Mouse (Mus musculus) kidney, embryonic 16.5 days (tissue): Measurements from ENCODE around the gene Syne1. TPM values are rescaled to one million over a fixed set of nuclear protein-coding genes. Genes with fewer than 3 reads are reported as not detected.

Source experiments
- ATAC-seq: fragments of 200-750 bp; cut with Nextera tagmentation; 2 replicates; pipeline ENCODE4 v1.8.0; 2017; ENCODE audit warnings: moderate TSS enrichment; ENCODE audit not compliant: low FRiP score, low TSS enrichment
- H3K27ac ChIP-seq: fragments of 300-500 bp; sonication (generic); 2 replicates; pipeline ENCODE4 v1.5.1; 2014; ENCODE audit warnings: low read length
- H3K27me3 ChIP-seq: fragments of 300-500 bp; sonication (generic); 2 replicates; pipeline ENCODE4 v1.6.1; 2014; ENCODE audit warnings: low read length, control low read depth, mixed read lengths; ENCODE audit not compliant: insufficient read depth
- H3K36me3 ChIP-seq: fragments of 300-500 bp; sonication (generic); 2 replicates; pipeline ENCODE4 v1.6.1; 2014; ENCODE audit warnings: low read length, control low read depth, mixed read lengths; ENCODE audit not compliant: insufficient read depth
- H3K4me1 ChIP-seq: fragments of 300-500 bp; sonication (generic); 2 replicates; pipeline ENCODE4 v1.6.1; 2014; ENCODE audit warnings: low read length, control low read depth, mixed read lengths; ENCODE audit not compliant: insufficient read depth
- H3K4me2 ChIP-seq: fragments of 300-500 bp; sonication (generic); replicated peaks from 2 replicates; pipeline ENCODE4 v1.6.1; 2014; ENCODE audit warnings: low read depth, low read length
- H3K4me3 ChIP-seq: fragments of 300-500 bp; sonication (generic); 2 replicates; pipeline ENCODE4 v1.5.1; 2014; ENCODE audit warnings: mild to moderate bottlenecking, low read length
- H3K9ac ChIP-seq: fragments of 300-500 bp; sonication (generic); replicated peaks from 2 replicates; pipeline ENCODE4 v1.6.1; 2014; ENCODE audit warnings: low read length
- H3K9me3 ChIP-seq: fragments of 300-500 bp; sonication (generic); 2 replicates; pipeline ENCODE4 v1.6.1; 2016; ENCODE audit warnings: low read length, control low read depth
- WGBS: fragments of 180-500 bp; shearing (Covaris S2); extraction: QIAGEN DNeasy Blood & Tissue Kit; methylation state at CpG from one replicate; pipeline ENCODE4 v1.1.7; 2014; 5-methylcytosine and 5-hydroxymethylcytosine counted together
- polyA plus RNA-seq: library from polyadenylated mRNA; unstranded; fragments of >200 nt; fragmentation: Nextera tagmentation; extraction: Ambion mirVana; gene quantifications from 2 replicates; pipeline ENCODE4 v1.2.1, GENCODE M21; 2015

The Syne1 gene
- polyA plus RNA-seq, 1 experiment from 2014 or later, result 5.2 TPM

DNA sequence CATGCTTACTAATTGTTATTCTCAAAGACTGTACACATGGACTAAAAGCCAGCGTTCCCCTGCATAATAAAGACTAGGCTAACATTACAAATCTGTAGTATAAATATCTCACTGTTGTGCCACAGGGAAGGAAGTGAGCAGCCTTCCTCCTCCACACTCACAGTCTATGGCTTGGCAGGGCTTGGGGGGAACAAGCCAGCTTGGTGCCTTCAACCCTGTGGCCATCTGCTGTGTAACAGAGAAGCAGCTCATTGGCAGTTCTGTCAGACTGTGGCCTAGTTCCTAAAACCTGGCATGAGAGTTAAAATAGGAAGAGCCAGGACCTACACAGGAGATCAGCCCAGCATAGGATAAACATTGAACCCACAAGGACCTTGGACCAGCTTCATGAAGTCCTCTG is 23.0 kb downstream of the Syne1 start:
- H3K4me3 ChIP-seq, result no peak overlapping the region
- H3K4me1 ChIP-seq, result no peaks in the 10 kb centered on the region
- no peak overlapping the region for H3K9ac ChIP-seq
- no peak for ATAC-seq
- 79% methylated on average over 1 of the region's 1 CpGs for WGBS
- H3K9me3 ChIP-seq, result no peaks in the 10 kb centered on the region
- H3K36me3 ChIP-seq, result no peaks in the 10 kb centered on the region
- H3K4me2 ChIP-seq, result no peak overlapping the region
- H3K27ac ChIP-seq, result no peak overlapping the region
- H3K27me3 ChIP-seq, result no peaks in the 10 kb centered on the region

- no peaks in the 10 kb centered on the region for H3K27me3 ChIP-seq
- no peak overlapping the region for H3K27ac ChIP-seq
- H3K4me1 ChIP-seq, result no peaks in the 10 kb centered on the region
- no peaks in the 10 kb centered on the region for H3K36me3 ChIP-seq
- no peak for ATAC-seq
- no peaks in the 10 kb centered on the region for H3K9me3 ChIP-seq
- no peak overlapping the region for H3K4me3 ChIP-seq
- H3K9ac ChIP-seq, result no peak overlapping the region
- H3K4me2 ChIP-seq, result no peak overlapping the region
- 61% methylated on average over 4 of the region's 4 CpGs for WGBS
These were observed 23.6 kb downstream of the Syne1 start for GRCm38 (mm10) chr10:5527634-5528033.

- ATAC-seq, result no peak
These were observed 28.4 kb downstream of the Syne1 start for GRCm38 (mm10) chr10:5522904-5523303.

GRCm38 (mm10) chr10:5522276-5522675 is 29.0 kb downstream of the Syne1 start:
- Histone ChIP-seq H3K4me2 (no peak overlapping the region), H3K4me1 (no peaks in the 10 kb centered on the region), H3K4me3 (no peak overlapping the region), H3K9ac (no peak overlapping the region), H3K27me3 (no peaks in the 10 kb centered on the region), H3K27ac (no peak overlapping the region), H3K36me3 (no peaks in the 10 kb centered on the region), H3K9me3 (no peaks in the 10 kb centered on the region)
- 90% methylated on average over 3 of the region's 3 CpGs for WGBS
- no peak for ATAC-seq

More at GRCm38 (mm10) chr10:5522904-5523303, 28.4 kb downstream of the Syne1 start:
- Histone ChIP-seq H3K4me1 (no peaks in the 10 kb centered on the region), H3K27ac (no peak overlapping the region), H3K4me2 (no peak overlapping the region), H3K4me3 (no peak overlapping the region), H3K9me3 (no peaks in the 10 kb centered on the region), H3K36me3 (no peaks in the 10 kb centered on the region), H3K9ac (no peak overlapping the region), H3K27me3 (no peaks in the 10 kb centered on the region)
- WGBS, result 69% methylated on average over 4 of the region's 4 CpGs

GRCm38 (mm10) chr10:5520695-5521094 is 30.6 kb downstream of the Syne1 start:
- no peaks in the 10 kb centered on the region for H3K9me3 ChIP-seq
- H3K27ac ChIP-seq, result no peak overlapping the region
- no peaks in the 10 kb centered on the region for H3K4me1 ChIP-seq
- H3K27me3 ChIP-seq, result no peaks in the 10 kb centered on the region
- H3K4me3 ChIP-seq, result no peak overlapping the region
- H3K36me3 ChIP-seq, result no peaks in the 10 kb centered on the region
- no peak overlapping the region for H3K9ac ChIP-seq
- H3K4me2 ChIP-seq, result no peak overlapping the region
- ATAC-seq, result no peak
- WGBS, result 77% methylated on average over 1 of the region's 1 CpGs

DNA sequence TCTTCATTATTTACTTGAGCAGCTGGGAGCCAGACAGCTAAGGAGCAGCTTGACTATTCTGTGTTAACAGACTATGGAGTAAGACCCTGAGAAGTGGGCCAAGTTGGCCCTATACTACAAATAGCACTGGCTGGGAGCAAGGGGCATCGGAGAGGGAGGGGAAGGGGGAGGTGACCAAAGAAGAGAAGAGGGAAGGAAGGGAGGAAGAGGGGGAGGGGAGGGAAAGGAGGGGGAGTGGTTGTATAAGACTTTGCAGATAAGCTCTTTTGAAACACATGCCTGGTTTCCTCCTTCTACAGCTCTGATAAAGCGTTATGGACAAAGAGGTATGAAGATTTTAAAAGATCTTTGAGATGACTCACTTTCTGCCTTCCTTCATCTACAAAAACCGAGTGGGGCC is 36.0 kb downstream of the Syne1 start:
- Histone ChIP-seq H3K4me1 (no peaks in the 10 kb centered on the region), H3K9ac (no peak overlapping the region), H3K27me3 (no peaks in the 10 kb centered on the region), H3K4me3 (no peak overlapping the region), H3K9me3 (no peaks in the 10 kb centered on the region), H3K4me2 (no peak overlapping the region), H3K36me3 (no peaks in the 10 kb centered on the region), H3K27ac (no peak overlapping the region)
- ATAC-seq, result no peak
- 17% methylated on average over 3 of the region's 3 CpGs for WGBS

DNA sequence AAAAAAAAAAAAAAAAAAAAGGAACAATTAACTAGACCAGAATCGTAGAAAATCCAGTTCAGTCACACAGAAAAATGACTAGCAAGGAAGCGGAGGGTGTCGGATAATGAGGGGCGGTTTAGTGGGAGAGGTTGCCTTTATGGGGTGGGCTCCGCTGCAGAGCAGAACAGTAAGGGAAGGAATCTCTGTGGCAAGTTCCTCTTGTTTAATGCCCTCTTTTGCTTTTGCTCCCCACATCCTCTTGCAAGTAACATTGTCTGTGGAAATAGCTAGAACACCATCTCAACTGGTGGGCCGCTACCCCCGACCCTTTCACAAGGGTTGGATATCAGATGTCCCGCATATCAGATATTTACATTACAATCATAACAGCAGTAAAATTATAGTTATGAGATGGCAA is 37.1 kb downstream of the Syne1 start:
- Histone ChIP-seq H3K4me1 (no peaks in the 10 kb centered on the region), H3K4me3 (no peak overlapping the region), H3K36me3 (no peaks in the 10 kb centered on the region), H3K9me3 (no peaks in the 10 kb centered on the region), H3K4me2 (no peak overlapping the region), H3K9ac (no peak overlapping the region), H3K27ac (no peak overlapping the region), H3K27me3 (no peaks in the 10 kb centered on the region)
- ATAC-seq, result no peak
- WGBS, result 96% methylated on average over 8 of the region's 8 CpGs

- Histone ChIP-seq H3K9ac (no peak overlapping the region), H3K9me3 (no peaks in the 10 kb centered on the region), H3K4me2 (no peak overlapping the region), H3K27me3 (no peaks in the 10 kb centered on the region), H3K27ac (no peak overlapping the region), H3K4me3 (no peak overlapping the region), H3K36me3 (no peaks in the 10 kb centered on the region), H3K4me1 (no peaks in the 10 kb centered on the region)
- ATAC-seq, result no peak
These were observed 39.0 kb downstream of the Syne1 start for GRCm38 (mm10) chr10:5512285-5512684.

GRCm38 (mm10) chr10:5511403-5511802 is 39.9 kb downstream of the Syne1 start:
- Histone ChIP-seq H3K4me1 (no peaks in the 10 kb centered on the region), H3K4me3 (no peak overlapping the region), H3K4me2 (no peak overlapping the region), H3K9ac (no peak overlapping the region), H3K27ac (no peak overlapping the region), H3K27me3 (no peaks in the 10 kb centered on the region), H3K9me3 (no peaks in the 10 kb centered on the region), H3K36me3 (no peaks in the 10 kb centered on the region)
- 77% methylated on average over 3 of the region's 3 CpGs for WGBS
- no peak for ATAC-seq

- no peak for ATAC-seq
These were observed 43.8 kb downstream of the Syne1 start for GRCm38 (mm10) chr10:5507478-5507877.

GRCm38 (mm10) chr10:5504761-5505160 is 46.5 kb downstream of the Syne1 start:
- no peak overlapping the region for H3K9ac ChIP-seq
- no peak overlapping the region for H3K4me2 ChIP-seq
- ATAC-seq, result no peak
- no peak overlapping the region for H3K4me3 ChIP-seq
- no peak overlapping the region for H3K27ac ChIP-seq
- no peaks in the 10 kb centered on the region for H3K4me1 ChIP-seq
- no peaks in the 10 kb centered on the region for H3K27me3 ChIP-seq
- H3K9me3 ChIP-seq, result no peaks in the 10 kb centered on the region
- no peaks in the 10 kb centered on the region for H3K36me3 ChIP-seq
- 64% methylated on average over 3 of the region's 3 CpGs for WGBS

More at GRCm38 (mm10) chr10:5507478-5507877, 43.8 kb downstream of the Syne1 start:
- Histone ChIP-seq H3K27me3 (no peaks in the 10 kb centered on the region), H3K4me2 (no peak overlapping the region), H3K4me3 (no peak overlapping the region), H3K36me3 (no peaks in the 10 kb centered on the region), H3K9ac (no peak overlapping the region), H3K27ac (no peak overlapping the region), H3K9me3 (no peaks in the 10 kb centered on the region), H3K4me1 (no peaks in the 10 kb centered on the region)
- WGBS, result 77% methylated on average over 2 of the region's 2 CpGs
